Mouse (Mus musculus): ENCODE results near the gene Cxcl1. TPM values are rescaled to one million over a fixed set of nuclear protein-coding genes. Genes with fewer than 3 reads are reported as not detected.

The Cxcl1 gene
- polyA plus RNA-seq, 1 experiment = 0.36 TPM

DNA sequence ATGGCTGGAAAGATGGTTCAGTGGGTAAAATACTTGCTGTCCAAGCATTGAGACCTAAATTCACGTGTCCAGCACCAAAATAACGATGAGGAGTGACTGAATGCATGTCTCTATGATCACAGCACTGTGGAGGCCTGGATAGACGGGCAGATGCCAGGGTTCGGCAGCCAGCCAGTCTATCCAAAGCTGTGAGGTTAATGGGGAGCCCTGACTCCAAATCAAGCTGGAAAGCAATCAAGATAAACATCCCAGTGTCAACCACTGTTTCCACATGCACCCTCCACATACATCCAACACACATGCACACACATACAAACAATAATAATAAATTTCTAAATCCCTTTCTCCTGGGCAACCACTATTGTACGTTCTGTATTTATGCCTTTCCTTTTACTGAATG lies 2.4 kb upstream of the Cxcl1 start:
- Histone ChIP-seq H3K4me3 (ENCODE audit: control insufficient read depth, low read depth, low read length) (no peak overlapping the region), H3K4me1 (ENCODE audit: control insufficient read depth, insufficient read depth, low read length) (peaks cover 12% of the 10 kb centered on the region), H3K27ac (ENCODE audit: control insufficient read depth, insufficient read depth, low read depth, low read length) (no peak overlapping the region), H3K36me3 (ENCODE audit: control insufficient read depth, insufficient read depth, low read length) (no peaks in the 10 kb centered on the region), H3K27me3 (ENCODE audit: control insufficient read depth, insufficient read depth, low read length) (no peaks in the 10 kb centered on the region)
- TF ChIP-seq CTCF (IDR thresholded peaks at IDR 0.05; ENCODE audit: control insufficient read depth, insufficient read depth, insufficient replicate concordance, low read depth, low read length) (no peak), POLR2A (IDR thresholded peaks at IDR 0.05; ENCODE audit: control insufficient read depth, low read depth, low read length) (no peak)

DNA sequence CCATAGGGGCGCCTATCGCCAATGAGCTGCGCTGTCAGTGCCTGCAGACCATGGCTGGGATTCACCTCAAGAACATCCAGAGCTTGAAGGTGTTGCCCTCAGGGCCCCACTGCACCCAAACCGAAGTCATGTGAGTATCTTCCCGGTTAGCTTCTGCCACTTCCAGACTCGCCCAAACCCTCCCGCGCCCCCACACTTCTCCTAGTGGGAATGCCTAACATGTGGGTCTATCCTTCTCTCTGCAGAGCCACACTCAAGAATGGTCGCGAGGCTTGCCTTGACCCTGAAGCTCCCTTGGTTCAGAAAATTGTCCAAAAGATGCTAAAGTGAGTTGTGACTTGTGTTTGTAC lies 398 bp downstream of the Cxcl1 start:
- H3K27me3 ChIP-seq (ENCODE audit: control insufficient read depth, insufficient read depth, low read length) = no peaks in the 10 kb centered on the region
- H3K27ac ChIP-seq (ENCODE audit: control insufficient read depth, insufficient read depth, low read depth, low read length) = no peak overlapping the region; the same call in 1 of the 2 replicates
- TF ChIP-seq POLR2A (IDR thresholded peaks at IDR 0.05; ENCODE audit: control insufficient read depth, low read depth, low read length) (no peak), CTCF (IDR thresholded peaks at IDR 0.05; ENCODE audit: control insufficient read depth, insufficient read depth, insufficient replicate concordance, low read depth, low read length) (0 out of 2 replicates have a peak, but pooled peaks have one; percentile 1)
- H3K4me3 ChIP-seq (ENCODE audit: control insufficient read depth, low read depth, low read length) = peak overlapping the region; percentile 72
- H3K4me1 ChIP-seq (ENCODE audit: control insufficient read depth, insufficient read depth, low read length) = peaks cover 12% of the 10 kb centered on the region
- H3K36me3 ChIP-seq (ENCODE audit: control insufficient read depth, insufficient read depth, low read length) = no peaks in the 10 kb centered on the region

DNA sequence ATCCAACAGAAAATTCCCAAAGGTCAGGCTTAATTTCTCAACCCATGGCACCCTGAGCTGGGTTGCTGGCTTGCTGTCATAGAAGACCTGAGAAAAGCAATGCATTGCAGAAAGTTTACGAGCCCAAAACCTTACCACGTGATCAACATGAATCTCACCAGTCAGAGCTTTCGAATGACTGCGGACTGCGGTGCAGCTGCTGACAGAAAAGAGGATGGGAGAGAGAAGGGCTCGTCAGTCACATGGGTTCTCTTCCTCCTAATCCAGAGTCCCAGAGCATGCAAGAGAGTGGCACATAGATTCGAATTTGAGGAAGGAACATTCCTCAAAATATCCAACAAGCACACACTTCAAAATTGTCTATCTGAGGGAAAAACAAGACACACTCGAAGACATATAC lies 3.2 kb downstream of the Cxcl1 start:
- no peak for TF ChIP-seq CTCF (IDR thresholded peaks at IDR 0.05; ENCODE audit: control insufficient read depth, insufficient read depth, insufficient replicate concordance, low read depth, low read length)
- TF ChIP-seq POLR2A (IDR thresholded peaks at IDR 0.05; ENCODE audit: control insufficient read depth, low read depth, low read length) = no peak
- peaks cover 12% of the 10 kb centered on the region for H3K4me1 ChIP-seq (ENCODE audit: control insufficient read depth, insufficient read depth, low read length)
- H3K36me3 ChIP-seq (ENCODE audit: control insufficient read depth, insufficient read depth, low read length) = no peaks in the 10 kb centered on the region
- H3K27me3 ChIP-seq (ENCODE audit: control insufficient read depth, insufficient read depth, low read length) = no peaks in the 10 kb centered on the region
- H3K4me3 ChIP-seq (ENCODE audit: control insufficient read depth, low read depth, low read length) = no peak overlapping the region
- H3K27ac ChIP-seq (ENCODE audit: control insufficient read depth, insufficient read depth, low read depth, low read length) = no peak overlapping the region

DNA sequence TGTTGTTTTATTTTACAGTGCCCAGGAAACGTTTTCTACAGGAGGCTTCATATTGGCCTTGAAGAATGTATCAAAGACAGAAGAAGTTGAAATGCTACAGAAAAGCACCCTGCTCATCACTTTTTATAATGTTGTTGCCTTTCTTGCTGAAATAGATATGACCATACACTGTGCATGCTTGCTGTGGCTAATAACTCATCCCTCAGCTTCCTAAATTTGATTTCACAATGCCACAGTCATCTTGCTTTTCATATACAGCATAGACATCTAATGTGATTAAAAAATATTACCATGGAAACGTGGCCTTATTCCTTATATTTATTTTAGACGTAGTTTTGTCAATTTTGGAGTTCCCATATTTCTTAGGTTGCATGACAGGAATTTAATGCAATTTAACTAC lies 6.4 kb downstream of the Cxcl1 start:
- TF ChIP-seq POLR2A (IDR thresholded peaks at IDR 0.05; ENCODE audit: control insufficient read depth, low read depth, low read length) (no peak), CTCF (IDR thresholded peaks at IDR 0.05; ENCODE audit: control insufficient read depth, insufficient read depth, insufficient replicate concordance, low read depth, low read length) (no peak)
- no peaks in the 10 kb centered on the region for H3K27me3 ChIP-seq (ENCODE audit: control insufficient read depth, insufficient read depth, low read length)
- H3K4me3 ChIP-seq (ENCODE audit: control insufficient read depth, low read depth, low read length) = no peak overlapping the region
- no peaks in the 10 kb centered on the region for H3K36me3 ChIP-seq (ENCODE audit: control insufficient read depth, insufficient read depth, low read length)
- H3K4me1 ChIP-seq (ENCODE audit: control insufficient read depth, insufficient read depth, low read length) = no peaks in the 10 kb centered on the region
- H3K27ac ChIP-seq (ENCODE audit: control insufficient read depth, insufficient read depth, low read depth, low read length) = no peak overlapping the region

DNA sequence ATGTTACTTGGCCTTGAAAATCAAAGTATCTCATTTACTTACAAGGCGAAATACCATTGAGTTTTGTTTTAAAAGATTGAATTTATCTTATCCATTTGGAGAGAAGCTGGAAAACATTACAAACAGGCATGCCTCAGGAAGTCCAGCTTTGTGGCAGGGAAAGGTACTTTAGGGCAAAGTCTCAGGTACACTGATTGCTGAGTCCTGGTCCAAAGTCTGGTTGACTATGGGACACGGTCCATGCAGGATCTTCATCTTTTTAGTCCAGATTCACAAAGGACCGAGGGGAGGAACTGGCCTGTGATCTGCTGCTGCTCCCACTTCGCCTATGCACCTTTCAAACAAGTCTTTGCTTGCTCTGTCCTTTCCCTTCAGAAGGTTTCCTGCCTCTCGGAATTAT lies 8.3 kb downstream of the Cxcl1 start:
- Histone ChIP-seq H3K4me3 (ENCODE audit: control insufficient read depth, low read depth, low read length) (no peak overlapping the region), H3K4me1 (ENCODE audit: control insufficient read depth, insufficient read depth, low read length) (peaks cover 3% of the 10 kb centered on the region), H3K27me3 (ENCODE audit: control insufficient read depth, insufficient read depth, low read length) (no peaks in the 10 kb centered on the region), H3K36me3 (ENCODE audit: control insufficient read depth, insufficient read depth, low read length) (no peaks in the 10 kb centered on the region), H3K27ac (ENCODE audit: control insufficient read depth, insufficient read depth, low read depth, low read length) (no peak overlapping the region)
- TF ChIP-seq POLR2A (IDR thresholded peaks at IDR 0.05; ENCODE audit: control insufficient read depth, low read depth, low read length) (no peak), CTCF (IDR thresholded peaks at IDR 0.05; ENCODE audit: control insufficient read depth, insufficient read depth, insufficient replicate concordance, low read depth, low read length) (no peak)

DNA sequence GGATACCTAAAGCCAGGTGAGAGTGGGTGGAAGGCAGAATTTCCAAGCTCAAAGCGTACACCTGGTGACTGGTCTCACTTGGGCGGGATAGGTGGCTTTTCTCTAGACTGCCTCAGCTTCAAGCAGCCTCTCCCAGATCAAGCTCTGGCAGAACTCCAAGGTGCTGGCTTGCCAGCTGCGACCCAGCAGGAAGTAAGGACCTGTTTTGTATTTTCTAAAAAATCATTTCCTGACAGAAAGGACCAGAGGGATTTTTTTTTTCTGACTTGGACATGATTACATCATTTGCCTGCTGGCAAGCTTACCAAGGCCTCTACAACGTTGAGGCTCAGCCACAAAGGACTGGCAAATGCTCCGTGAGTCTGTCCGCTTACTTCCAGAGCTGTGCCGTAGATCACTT lies 9.1 kb downstream of the Cxcl1 start:
- H3K4me3 ChIP-seq (ENCODE audit: control insufficient read depth, low read depth, low read length) = no peak overlapping the region
- H3K27me3 ChIP-seq (ENCODE audit: control insufficient read depth, insufficient read depth, low read length) = no peaks in the 10 kb centered on the region
- TF ChIP-seq CTCF (IDR thresholded peaks at IDR 0.05; ENCODE audit: control insufficient read depth, insufficient read depth, insufficient replicate concordance, low read depth, low read length) = no peak
- no peak overlapping the region for H3K27ac ChIP-seq (ENCODE audit: control insufficient read depth, insufficient read depth, low read depth, low read length)
- H3K36me3 ChIP-seq (ENCODE audit: control insufficient read depth, insufficient read depth, low read length) = no peaks in the 10 kb centered on the region
- H3K4me1 ChIP-seq (ENCODE audit: control insufficient read depth, insufficient read depth, low read length) = peaks cover 3% of the 10 kb centered on the region

DNA sequence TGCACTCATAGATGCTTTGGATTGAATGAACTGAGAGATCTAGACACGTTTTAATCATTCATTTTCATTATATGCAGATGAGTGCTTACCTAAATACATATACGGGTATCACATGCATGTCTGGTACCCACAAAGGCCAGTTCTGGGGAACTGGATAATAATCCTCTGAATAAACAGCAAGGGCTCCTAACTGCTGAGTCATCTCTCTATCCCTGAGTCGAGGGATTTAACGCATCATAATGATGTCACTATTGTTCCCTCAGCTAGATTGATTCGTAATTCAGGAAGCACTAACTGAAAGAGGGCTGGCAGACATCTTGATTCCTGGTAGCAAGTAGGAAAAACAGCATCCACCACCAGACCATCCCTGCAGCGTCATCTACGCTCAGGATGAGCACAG lies 9.6 kb downstream of the Cxcl1 start:
- no peak for TF ChIP-seq CTCF (IDR thresholded peaks at IDR 0.05; ENCODE audit: control insufficient read depth, insufficient read depth, insufficient replicate concordance, low read depth, low read length)
- TF ChIP-seq POLR2A (IDR thresholded peaks at IDR 0.05; ENCODE audit: control insufficient read depth, low read depth, low read length) = no peak
- Histone ChIP-seq H3K4me3 (ENCODE audit: control insufficient read depth, low read depth, low read length) (no peak overlapping the region), H3K27ac (ENCODE audit: control insufficient read depth, insufficient read depth, low read depth, low read length) (no peak overlapping the region), H3K4me1 (ENCODE audit: control insufficient read depth, insufficient read depth, low read length) (peaks cover 3% of the 10 kb centered on the region), H3K27me3 (ENCODE audit: control insufficient read depth, insufficient read depth, low read length) (no peaks in the 10 kb centered on the region), H3K36me3 (ENCODE audit: control insufficient read depth, insufficient read depth, low read length) (no peaks in the 10 kb centered on the region)

All from testis, adult 2 months (tissue).